Mouse (Mus musculus): ENCODE results near the gene 1700069L16Rik. TPM values are rescaled to one million over a fixed set of nuclear protein-coding genes. Genes with fewer than 3 reads are reported as not detected.

1700069L16Rik gene
- polyA plus RNA-seq (2012; rRNA removed), result not detected in 2 replicates

DNA sequence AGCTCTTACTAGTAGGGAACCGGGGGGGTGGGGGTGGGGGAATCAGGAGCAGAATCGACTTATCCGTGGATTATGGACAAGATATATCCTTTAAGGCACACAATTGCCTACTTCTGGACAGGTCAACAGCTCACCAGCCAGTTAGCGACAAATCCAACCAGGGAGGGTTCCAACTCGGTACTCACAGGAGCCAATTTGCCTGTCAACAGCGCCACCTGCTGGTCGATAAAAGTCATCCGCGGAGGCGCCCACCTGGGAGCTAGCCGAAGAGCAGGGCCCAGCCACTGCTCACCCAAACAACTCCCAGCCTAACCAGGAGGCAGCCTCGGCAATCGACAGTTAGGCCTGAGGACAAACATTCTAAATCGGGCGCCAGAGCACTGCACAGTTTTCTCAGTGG lies at the start of gene 1700069L16Rik:
1700069L16Rik (minus strand) TSS at position 327 of the 400 bp plus-strand sequence.

DNA sequence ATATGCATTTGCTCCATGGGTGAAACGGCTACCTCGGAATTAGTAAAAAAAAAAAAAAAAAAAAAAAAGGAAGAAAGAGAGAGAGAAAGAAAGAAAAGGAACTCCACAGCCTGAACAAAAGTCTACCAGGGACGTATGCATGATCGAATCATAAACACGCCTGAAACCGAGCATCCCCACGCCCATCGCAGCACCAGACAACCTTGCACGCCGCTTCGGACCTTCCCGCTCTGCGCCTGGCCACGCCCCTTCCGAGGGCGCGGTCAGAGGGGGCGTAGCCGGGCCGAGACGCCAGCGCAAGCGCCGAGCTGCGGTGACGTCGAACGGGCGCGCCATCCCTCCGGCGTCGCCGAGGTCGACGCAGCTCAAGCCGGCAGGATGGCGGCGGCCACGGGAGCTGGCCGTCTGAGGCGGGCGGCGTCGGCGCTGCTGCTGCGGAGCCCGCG lies 47.9 kb upstream of the 1700069L16Rik start, which contains the start of the genes Sart3 and Iscu:
Sart3 (minus strand) TSS at position 61 of the 446 bp plus-strand sequence.
Iscu (plus strand) TSS at position 299 of the 446 bp plus-strand sequence.

DNA sequence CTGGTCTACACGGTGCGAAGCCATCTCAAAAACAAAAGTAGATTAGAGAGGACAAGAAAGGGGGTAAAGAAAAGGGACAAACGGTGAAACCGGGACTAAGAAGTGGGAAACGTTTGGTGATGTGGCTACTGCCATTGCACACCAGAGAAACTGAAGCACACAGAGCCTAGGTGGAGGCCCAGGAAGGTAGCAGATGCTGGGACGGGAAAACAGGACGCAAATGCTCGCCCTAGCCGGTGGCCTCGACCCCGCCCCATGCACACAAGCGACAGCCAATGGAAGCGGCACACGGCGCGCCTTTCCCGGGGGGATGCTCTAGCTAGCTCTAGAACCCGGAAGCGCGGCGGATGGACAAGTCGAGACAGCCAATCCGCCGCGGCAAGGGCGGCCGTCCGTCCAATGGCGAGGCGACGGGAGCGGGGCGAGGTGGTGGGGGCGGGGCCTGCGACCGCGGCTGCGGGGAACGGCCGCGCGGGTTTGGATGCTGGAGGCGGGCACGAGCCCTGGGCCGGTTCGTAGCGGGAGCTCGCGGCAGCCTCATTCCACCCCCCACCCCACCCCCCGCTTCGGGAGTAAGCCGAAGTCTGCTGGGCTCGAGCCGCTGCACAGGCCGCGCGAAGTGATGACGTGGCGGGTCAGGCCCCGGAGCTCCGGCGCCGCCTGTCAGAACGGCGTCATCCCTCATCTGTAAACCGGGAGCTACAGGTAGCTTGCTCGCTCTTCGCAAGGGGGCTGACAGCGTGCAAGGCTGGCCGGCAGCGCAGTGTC lies 11.0 kb upstream of the 1700069L16Rik start, which contains the start of gene Ficd:
Ficd (plus strand) TSS at position 459 of the 768 bp plus-strand sequence.

DNA sequence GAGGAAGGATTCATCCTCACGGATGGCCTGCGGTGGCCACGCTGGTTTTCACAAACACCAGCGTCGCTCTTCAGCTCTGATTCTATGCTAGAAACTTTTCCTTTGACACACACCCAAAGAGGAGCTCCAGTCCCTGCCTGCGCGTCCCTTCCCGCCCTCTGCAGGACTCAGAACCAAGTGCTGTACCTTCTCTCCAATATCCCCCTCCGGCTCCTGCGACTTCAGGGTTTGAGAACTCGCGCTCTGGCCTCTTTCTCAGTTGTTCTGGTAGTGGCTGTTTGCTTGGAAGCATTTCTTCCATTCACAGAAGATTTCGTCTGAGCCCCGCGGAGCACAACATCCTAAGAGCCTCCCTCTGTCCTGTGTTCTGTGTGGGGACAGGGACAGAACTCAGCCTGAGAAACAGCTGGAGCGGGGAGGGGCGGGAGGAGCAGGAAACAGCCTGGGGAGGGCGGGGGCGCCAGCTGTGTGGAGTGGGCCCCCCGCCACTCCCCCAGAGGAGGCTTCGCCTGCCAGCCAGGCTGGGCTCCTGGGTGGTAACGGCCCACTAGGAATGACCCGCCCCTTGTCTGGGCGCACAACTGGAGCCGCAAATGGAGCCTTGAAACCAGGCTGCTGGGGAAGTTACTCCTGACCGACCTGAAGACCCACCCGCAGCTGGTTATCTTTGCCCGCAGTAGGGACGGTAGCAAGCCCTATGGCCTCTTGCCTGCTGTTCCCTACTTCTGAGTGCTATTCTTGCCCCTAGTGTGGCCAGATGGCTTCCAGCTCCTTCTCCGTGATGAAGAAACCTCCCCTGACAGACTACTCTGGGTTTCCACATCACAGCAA lies 74.3 kb downstream of the 1700069L16Rik start, which contains the start of gene Cmklr1:
Cmklr1 (minus strand) TSS at position 392 of the 831 bp plus-strand sequence.

Other genes with a start within 250 kb of the 1700069L16Rik start
- 8.1 and 8.7 TPM in 2 replicates for gene Wscd2, start 234.4 kb downstream of the 1700069L16Rik start, polyA plus RNA-seq (2012; rRNA removed)
- gene Cmklr1, start 74.3 kb downstream of the 1700069L16Rik start, polyA plus RNA-seq (2012; rRNA removed), result 2.4 and 3.8 TPM in 2 replicates
- gene Ficd, start 11.0 kb upstream of the 1700069L16Rik start, polyA plus RNA-seq (2012; rRNA removed), result 4.7 and 5.9 TPM in 2 replicates
- gene Sart3, start 47.7 kb upstream of the 1700069L16Rik start, polyA plus RNA-seq (2012; rRNA removed), result 60.8 and 62.6 TPM in 2 replicates
- gene Iscu, start 48.0 kb upstream of the 1700069L16Rik start, polyA plus RNA-seq (2012; rRNA removed), result 88.8 and 93.8 TPM in 2 replicates
- gene Tmem119, start 75.7 kb upstream of the 1700069L16Rik start, polyA plus RNA-seq (2012; rRNA removed), result 6.7 and 14.2 TPM in 2 replicates
- 1.5 TPM in 2 replicates for gene Selplg, start 107.9 kb upstream of the 1700069L16Rik start, polyA plus RNA-seq (2012; rRNA removed)
- gene Coro1c, start 184.0 kb upstream of the 1700069L16Rik start, polyA plus RNA-seq (2012; rRNA removed), result 150 and 179 TPM in 2 replicates